Mouse (Mus musculus): ENCODE results near the gene Rtl6. TPM values are rescaled to one million over a fixed set of nuclear protein-coding genes. Genes with fewer than 3 reads are reported as not detected.

The Rtl6 gene
- polyA plus RNA-seq (2012; rRNA removed): 6.4 and 6.6 TPM in 2 replicates

DNA sequence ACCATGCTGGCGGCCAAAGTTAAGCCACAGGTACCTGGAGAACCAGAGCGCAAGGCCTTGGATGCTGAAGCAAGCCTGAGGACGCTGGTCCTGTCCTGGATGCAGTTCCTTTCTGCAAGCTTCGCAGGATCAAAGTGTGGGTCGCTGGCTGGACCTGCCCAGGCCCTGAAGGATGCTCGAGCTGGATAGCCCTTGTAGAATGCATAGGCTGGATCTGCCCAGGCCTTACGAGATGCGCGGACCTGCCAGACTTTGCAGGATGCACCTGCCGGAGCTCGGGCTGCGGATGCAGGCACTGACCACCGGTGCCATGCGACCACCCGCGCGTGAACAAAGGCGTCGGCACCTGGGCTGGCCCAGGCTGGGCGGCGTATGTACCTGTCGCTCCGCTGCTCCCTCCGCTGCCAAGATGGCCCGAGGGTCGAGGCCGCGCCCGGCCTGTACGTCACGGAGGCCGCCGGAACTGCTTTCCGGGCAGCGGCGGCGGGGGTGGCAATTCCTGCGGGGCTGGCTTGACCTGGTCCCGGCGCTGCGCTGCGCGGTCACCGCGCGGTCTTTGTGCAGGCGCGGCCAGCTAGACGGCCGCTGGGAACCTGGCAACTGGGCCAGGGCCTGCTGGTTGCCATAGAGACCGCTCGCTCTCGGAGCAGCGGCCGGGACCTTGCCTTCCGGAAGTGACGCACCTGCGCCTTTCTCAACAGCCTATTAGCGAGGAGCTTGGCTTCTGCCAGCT lies at the start of gene Rtl6:
Gene Rtl6 (minus strand): TSS at position 635 of the 733 bp plus-strand sequence.
- peak; percentile 68 for DNase-seq
- 10% methylated on average over 59 of the region's 59 CpGs for WGBS
- no peak for TF ChIP-seq CTCF (IDR thresholded peaks at IDR 0.05; ENCODE audit: insufficient read depth, low read length)

DNA sequence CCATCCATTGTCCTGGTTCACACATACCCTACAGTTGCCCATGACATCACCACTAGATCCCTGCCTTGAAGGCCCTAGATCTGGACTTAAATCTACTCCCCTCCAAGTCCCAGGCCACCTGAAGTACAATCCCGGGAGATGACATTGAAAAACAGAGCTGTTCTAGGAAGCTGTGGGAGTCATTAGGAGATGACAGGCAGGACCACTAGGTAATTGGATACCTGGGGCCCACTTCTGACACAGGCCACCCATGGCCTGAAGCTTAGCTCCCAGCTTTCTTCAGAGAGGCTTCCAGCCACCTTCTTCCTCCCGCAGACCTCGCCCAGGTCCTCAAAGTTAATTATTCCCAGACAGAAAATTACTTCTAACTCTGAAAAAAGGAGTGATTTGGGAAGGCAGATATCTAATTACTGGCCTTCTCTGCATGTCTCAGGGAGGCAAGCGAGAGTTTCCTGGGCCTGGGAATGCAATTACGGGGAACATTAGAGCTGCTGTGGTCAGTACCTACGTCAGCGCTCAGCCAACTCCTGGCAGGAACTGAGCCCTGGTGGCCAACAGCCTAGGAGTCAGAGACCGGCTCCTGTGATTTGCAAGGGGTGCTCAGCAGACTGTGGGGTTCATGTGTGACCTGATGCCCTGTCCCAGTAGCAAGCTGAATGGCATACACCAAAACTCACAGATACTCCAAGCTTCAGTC lies 45.8 kb upstream of the Rtl6 start:
- Histone ChIP-seq H3K4me3 (replicated peaks; ENCODE audit: extremely low read depth, low read depth, low read length) (no peak overlapping the region), H3K4me1 (ENCODE audit: control insufficient read depth, insufficient read depth, low read length) (no peaks in the 10 kb centered on the region)
- TF ChIP-seq POLR2A (IDR thresholded peaks at IDR 0.05; ENCODE audit: borderline replicate concordance, extremely low read depth, low read depth, low read length): no peak
- WGBS: 76% methylated on average over 8 of the region's 8 CpGs
- no peak for DNase-seq

More for the DNA sequence above, at the start of gene Rtl6:
- no peaks in the 10 kb centered on the region for H3K4me1 ChIP-seq (ENCODE audit: control insufficient read depth, insufficient read depth, low read length)
- H3K4me3 ChIP-seq (replicated peaks; ENCODE audit: extremely low read depth, low read depth, low read length): peak within 1 kb of the TSS; percentile 60

DNA sequence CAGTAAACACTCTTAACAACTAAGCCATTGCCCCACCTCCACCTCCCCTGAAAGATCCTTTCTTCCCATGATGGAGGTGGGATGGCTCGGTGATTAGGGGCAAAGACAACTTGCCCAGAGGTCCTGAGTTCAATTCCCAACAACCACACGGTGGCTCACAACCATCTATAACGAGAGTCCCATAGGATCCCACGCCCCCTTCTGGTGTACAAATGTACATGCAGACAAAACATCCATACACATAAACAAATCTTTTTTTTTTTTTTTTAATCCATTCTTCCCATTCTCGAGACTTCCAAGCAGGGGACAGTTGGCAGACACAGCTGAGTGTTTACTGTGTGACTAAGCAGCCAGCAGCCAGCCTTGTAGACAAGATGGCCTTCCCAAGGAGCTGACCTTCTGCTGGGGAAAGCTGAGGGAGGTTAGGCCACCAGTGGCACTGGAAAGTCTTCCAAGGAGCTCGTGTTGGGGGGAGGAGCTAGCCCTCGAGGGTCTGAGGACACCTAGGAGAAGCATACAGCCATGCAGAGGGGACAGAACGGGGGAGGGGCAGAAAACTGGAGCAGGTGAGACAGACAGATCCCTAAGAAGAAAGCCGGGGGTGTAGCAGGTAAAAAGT lies 43.5 kb upstream of the Rtl6 start:
- TF ChIP-seq POLR2A (IDR thresholded peaks at IDR 0.05; ENCODE audit: borderline replicate concordance, extremely low read depth, low read depth, low read length): no peak
- TF ChIP-seq CTCF (IDR thresholded peaks at IDR 0.05; ENCODE audit: insufficient read depth, low read length): no peak
- H3K4me1 ChIP-seq (ENCODE audit: control insufficient read depth, insufficient read depth, low read length): no peaks in the 10 kb centered on the region
- no peak overlapping the region for H3K4me3 ChIP-seq (replicated peaks; ENCODE audit: extremely low read depth, low read depth, low read length)
- whole genome bisulfite sequencing: 65% methylated on average over 9 of the region's 9 CpGs
- DNase-seq: no peak

DNA sequence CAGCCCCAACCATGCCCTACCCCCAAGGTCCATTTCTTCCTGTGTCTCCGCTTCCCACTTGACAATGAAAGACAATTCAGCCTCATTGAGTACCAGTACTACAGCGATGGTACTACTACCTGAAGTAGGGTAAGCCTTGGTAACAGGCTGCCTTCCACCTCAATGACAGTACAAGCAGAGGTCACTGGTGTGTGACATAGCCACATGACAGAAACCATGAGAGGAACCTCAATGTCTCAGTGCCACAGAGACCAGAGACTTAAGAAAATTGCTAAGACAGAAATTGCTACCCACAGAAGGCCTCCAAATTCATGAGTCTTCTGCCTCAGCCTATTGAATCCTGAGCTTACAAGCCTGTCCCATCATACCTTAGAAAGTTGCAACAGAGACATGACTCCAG lies 41.3 kb upstream of the Rtl6 start:
- DNase-seq: no peak

DNA sequence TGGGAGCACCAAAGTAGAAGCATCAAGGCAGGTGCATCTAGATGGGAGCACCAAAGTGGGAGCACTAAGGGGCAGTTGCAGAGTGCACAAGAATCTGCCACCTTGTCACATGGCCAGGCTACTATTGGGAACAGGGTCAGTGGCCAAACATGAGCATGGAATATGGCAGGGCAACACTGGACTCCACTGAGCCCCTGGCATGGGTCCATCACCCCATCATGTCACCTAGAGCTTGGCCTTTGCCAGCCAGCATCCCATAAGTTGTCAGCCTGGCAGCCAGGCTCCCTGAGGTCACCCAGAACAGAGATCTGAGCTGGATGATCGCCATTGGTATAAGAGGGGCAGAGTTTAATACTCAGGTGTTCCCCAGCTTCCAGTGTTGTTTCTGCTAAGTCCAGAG lies 40.2 kb upstream of the Rtl6 start:
- WGBS: 86% methylated on average over 1 of the region's 1 CpGs
- no peaks in the 10 kb centered on the region for H3K4me1 ChIP-seq (ENCODE audit: control insufficient read depth, insufficient read depth, low read length)

More for the DNA sequence above, 41.3 kb upstream of the Rtl6 start:
- Histone ChIP-seq H3K4me1 (ENCODE audit: control insufficient read depth, insufficient read depth, low read length) (no peaks in the 10 kb centered on the region), H3K4me3 (replicated peaks; ENCODE audit: extremely low read depth, low read depth, low read length) (no peak overlapping the region)
- WGBS: 83% methylated on average over 2 of the region's 2 CpGs
- TF ChIP-seq POLR2A (IDR thresholded peaks at IDR 0.05; ENCODE audit: borderline replicate concordance, extremely low read depth, low read depth, low read length) (no peak), CTCF (IDR thresholded peaks at IDR 0.05; ENCODE audit: insufficient read depth, low read length) (no peak)

DNA sequence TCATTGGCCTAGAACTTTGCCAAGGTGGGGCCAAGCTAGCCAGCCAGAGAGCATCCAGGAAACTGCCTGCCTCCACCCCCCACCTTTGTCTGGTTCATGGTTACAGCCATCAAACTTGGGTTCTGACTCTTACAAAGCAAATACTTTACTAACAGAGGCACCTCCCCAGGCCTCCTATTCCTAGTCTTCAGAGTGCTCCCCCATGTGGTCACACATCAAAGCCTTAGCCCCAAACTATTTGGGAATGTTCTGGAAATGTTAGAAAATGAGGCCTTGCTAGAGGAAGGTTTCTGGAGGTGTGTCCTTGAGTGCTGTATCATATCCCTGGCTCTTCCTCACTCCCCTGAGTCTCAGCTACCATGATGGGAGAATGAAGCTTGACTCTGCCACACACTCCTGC lies 39.4 kb upstream of the Rtl6 start:
- no peaks in the 10 kb centered on the region for H3K4me1 ChIP-seq (ENCODE audit: control insufficient read depth, insufficient read depth, low read length)
- DNase-seq: no peak
- no peak for TF ChIP-seq POLR2A (IDR thresholded peaks at IDR 0.05; ENCODE audit: borderline replicate concordance, extremely low read depth, low read depth, low read length)
- no peak for TF ChIP-seq CTCF (IDR thresholded peaks at IDR 0.05; ENCODE audit: insufficient read depth, low read length)
- H3K4me3 ChIP-seq (replicated peaks; ENCODE audit: extremely low read depth, low read depth, low read length): no peak overlapping the region

More for the DNA sequence above, 40.2 kb upstream of the Rtl6 start:
- H3K4me3 ChIP-seq (replicated peaks; ENCODE audit: extremely low read depth, low read depth, low read length): no peak overlapping the region
- TF ChIP-seq CTCF (IDR thresholded peaks at IDR 0.05; ENCODE audit: insufficient read depth, low read length) (no peak), POLR2A (IDR thresholded peaks at IDR 0.05; ENCODE audit: borderline replicate concordance, extremely low read depth, low read depth, low read length) (no peak)
- DNase-seq: no peak

DNA sequence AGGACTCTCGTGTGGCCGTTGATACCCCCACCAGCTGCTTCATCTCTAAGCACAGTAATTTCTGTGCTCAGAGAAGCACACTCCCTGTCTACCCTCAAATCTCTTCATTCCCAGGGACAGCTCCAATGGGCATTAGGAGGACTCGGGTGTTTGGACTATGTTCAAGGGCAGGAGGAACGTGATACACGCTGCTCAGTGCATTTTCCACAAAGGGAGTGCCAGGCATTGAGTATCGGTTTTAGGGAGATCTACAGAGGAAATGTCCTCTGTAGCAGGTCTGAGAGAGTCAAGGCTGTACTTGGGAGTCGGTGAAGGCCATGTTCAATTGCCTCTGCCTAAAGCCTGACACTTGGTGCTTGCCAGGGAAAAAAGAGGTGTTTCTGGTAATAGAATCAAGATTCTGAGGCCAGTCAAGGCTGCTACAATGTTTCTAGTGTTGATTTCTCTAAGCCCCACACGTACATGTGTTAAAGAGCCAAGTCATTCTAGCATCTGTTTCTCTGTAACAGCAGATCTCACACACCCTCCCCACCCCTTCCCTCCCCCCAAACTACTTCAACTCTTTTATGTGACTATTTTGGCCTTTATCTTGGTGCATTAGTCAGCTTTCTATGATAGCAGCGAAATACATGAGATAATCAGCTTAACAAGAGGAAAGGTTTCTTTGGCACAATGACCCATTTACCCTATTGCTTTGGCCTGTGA lies 37.8 kb upstream of the Rtl6 start:
- DNase-seq: no peak
- H3K4me3 ChIP-seq (replicated peaks; ENCODE audit: extremely low read depth, low read depth, low read length): no peak overlapping the region
- no peaks in the 10 kb centered on the region for H3K4me1 ChIP-seq (ENCODE audit: control insufficient read depth, insufficient read depth, low read length)
- TF ChIP-seq CTCF (IDR thresholded peaks at IDR 0.05; ENCODE audit: insufficient read depth, low read length) (no peak), POLR2A (IDR thresholded peaks at IDR 0.05; ENCODE audit: borderline replicate concordance, extremely low read depth, low read depth, low read length) (no peak)
- 60% methylated on average over 9 of the region's 9 CpGs for WGBS

DNA sequence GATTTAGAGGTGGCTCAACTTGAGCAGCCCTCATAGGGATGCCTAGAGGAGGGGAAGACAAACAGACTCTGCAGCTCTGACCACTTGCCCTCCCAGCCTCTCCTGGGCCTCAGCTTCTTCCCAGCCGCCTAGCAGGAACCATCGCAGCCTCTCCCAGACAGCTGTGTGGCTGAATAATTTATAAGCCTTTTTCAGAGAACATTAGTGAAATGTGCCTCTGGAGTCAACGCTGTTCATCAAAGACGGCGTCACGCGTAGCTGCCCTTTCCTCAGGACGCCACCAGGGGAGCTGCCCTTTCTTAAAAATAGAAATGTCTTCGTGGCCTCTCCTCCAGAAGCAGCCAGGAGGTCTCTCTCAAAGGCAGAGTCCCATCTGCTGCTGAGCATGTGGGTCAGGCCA lies 35.9 kb upstream of the Rtl6 start:
- H3K4me1 ChIP-seq (ENCODE audit: control insufficient read depth, insufficient read depth, low read length): no peaks in the 10 kb centered on the region
- 45% methylated on average over 9 of the region's 9 CpGs for WGBS
- no peak for DNase-seq
- no peak overlapping the region for H3K4me3 ChIP-seq (replicated peaks; ENCODE audit: extremely low read depth, low read depth, low read length)
- TF ChIP-seq POLR2A (IDR thresholded peaks at IDR 0.05; ENCODE audit: borderline replicate concordance, extremely low read depth, low read depth, low read length) (no peak), CTCF (IDR thresholded peaks at IDR 0.05; ENCODE audit: insufficient read depth, low read length) (peak; percentile 23; the same call in 1 of the 2 replicates)

DNA sequence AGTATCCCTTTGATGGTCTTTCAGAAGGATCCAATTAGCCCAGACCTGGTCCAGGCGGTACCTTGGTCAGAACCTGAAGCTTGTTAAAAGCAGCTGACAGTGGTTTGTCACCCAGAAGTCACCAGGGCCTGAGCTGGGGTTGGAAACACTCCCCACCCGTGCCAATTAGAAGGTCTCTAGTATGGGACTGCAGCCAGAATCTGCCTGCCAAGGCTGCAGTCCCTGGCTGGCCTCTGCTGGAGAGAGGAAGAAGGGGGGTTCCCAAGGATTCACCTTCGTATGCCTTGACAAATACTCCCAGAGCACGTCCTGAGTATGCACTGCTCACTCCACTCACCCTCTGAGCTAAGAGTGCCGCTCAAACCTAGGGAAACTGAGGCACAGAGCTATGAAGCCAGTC lies 34.6 kb upstream of the Rtl6 start:
- TF ChIP-seq CTCF (IDR thresholded peaks at IDR 0.05; ENCODE audit: insufficient read depth, low read length) (no peak), POLR2A (IDR thresholded peaks at IDR 0.05; ENCODE audit: borderline replicate concordance, extremely low read depth, low read depth, low read length) (no peak)
- DNase-seq: no peak
- 57% methylated on average over 5 of the region's 5 CpGs for WGBS

More for the DNA sequence above, 34.6 kb upstream of the Rtl6 start:
- H3K4me3 ChIP-seq (replicated peaks; ENCODE audit: extremely low read depth, low read depth, low read length): no peak overlapping the region
- no peaks in the 10 kb centered on the region for H3K4me1 ChIP-seq (ENCODE audit: control insufficient read depth, insufficient read depth, low read length)

All from lung, adult 2 months (tissue).